Mouse (Mus musculus) CD4-positive, CD25-positive, alpha-beta regulatory T cell, adult 2 months (primary cell): ENCODE data around the gene Clec4a2.
"Not testable (repeated sequence)": the region's sequence is repeated elsewhere in the genome, so short reads cannot be mapped to it uniquely, and the experiment has no call there.

Experiments
- DNase-seq: peaks from one replicate; pipeline ENCODE4 v3.0.0-alpha.2; 2012; ENCODE audit warnings: low read depth, low spot score

Gene Clec4a2

DNA sequence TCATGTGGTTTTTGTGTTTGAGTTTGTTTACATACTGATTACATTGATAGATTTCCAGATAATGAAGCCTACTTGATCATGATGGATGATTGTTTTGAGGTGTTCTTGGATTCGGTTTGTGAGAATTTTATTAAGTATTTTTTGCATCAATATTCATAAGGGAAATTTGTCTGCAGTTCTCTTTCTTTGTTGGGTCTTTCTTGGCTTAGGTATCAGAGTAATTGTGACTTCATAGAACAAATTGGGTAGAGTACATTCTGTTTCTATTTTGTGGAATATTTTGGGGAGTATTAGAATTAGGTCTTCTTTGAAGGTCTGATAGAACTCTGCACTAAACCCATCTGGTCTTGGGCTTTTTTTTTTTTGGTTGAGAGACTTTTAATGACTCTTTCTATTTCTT, at the start of gene Clec4a2:
TSS of gene Clec4a2 (plus strand) at position 301 of the 400 bp plus-strand sequence.
- DNase-seq = not testable (repeated sequence)

- DNase-seq = no peak
These were observed 10.9 kb upstream of the Clec4a2 start for GRCm38 (mm10) chr6:123095125-123095843.

DNA sequence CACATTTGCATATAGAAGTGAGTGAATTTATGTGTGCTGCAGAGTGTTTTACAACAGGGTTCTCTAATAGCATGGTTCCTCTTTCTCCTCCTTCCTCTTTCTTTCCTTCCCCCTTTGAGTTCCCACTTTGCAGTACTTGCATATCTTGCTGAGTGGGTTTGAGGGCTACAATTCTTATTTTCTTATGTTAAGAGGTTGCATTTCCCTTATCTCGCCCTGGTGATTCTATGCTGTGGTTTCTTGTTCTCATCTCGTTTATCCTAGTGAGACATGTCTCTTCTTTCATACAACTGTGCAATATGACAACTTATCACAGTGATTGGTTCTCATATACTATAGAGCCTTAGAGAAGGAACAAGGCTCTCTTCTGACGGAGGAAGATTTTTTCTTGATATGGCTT, 17.0 kb downstream of the Clec4a2 start:
- no peak for DNase-seq

DNA sequence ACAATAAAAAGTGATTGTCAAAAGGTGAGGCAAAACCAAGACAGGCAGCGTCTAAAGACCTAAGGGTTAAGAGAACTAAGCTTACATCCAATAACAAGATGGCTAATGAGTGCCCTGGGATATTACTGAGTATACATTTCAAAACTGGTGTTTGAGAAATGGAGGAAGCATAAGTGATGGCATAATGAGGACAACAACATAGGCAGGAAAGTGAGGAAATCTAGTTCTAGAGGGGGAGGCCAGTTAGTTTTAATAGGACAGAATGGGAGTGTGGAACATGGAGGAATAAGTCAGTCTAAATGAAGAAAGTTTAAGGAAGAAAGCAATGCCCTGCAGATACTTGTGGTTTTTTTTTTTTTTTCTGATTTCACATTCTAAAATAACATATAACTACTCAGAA, 20.9 kb downstream of the Clec4a2 start:
- no peak for DNase-seq

DNA sequence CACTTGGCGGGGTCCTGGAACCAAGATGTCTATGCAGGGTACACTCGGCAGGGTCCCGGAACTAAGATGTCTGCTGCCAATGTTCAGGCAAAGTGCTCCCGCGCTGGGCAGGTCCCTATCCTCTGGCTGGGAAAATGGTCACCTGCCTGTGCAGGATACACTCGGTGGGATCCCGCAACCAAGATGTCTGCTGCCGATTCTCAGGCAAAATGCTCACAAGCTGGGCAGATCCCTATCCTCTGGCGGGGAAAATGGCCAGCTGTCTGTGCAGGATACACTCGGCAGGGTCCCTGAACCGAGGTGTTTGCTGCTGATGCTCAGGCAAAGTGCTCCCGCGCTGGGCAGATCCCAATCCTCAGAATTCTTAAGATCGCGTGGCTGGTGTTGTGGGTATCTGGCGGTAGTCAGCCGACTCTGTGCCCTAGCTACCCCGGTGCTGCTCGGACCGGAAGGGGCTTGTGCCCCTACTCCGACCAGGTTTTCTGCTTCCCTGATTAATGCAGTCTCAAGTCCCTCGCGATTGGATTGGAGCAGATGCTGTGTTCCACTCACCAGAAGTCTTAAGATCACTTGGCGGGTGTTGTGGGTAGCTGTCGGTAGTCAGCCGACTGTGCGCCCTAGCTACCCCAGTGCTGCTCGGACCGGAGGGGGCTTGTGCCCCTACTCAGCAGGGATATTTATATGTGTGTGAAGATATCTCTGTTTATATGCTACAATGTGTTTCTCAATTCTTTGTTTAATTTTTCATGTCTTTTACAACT, 31.7 kb downstream of the Clec4a2 start:
- DNase-seq = not testable (repeated sequence)

GRCm38 (mm10) chr6:123170106-123170505, 63.9 kb downstream of the Clec4a2 start:
- no peak for DNase-seq

DNA sequence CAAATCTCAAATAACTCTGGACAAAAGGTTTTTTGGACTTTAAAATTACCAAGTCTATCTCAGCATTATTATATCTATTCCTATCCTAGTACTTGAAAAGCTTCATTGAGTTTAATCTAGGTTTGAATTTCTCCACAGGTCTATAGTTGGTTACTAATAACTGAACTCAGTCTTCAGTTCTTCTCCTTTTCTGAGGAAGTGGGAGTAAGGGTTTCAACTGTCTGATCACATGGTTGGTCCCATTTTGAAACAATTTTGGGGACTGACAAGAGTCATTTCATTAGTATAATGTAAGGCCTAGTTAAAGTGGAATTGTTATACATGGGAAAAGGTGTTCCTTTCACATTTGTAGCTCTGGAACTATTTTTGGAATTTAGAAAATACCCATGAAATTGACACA, 64.8 kb downstream of the Clec4a2 start:
- no peak for DNase-seq

DNA sequence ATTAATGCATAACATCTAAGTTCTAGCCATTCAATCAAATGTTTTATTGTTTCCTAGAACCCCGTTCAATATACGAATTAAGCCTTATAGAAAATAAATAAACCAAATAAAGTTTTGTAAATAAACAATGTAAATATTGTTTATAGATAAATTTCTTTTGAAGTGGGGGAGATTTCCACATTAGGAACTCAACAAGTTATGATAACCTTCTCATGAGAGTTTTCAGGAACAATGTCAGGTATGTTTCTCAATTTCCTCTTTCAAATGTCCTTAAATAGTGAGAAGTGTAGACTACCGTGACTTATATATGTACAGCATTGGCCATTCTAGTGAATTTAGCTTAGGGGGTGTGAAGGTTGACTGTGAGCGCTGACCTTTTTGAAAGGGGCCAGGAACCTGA, 66.4 kb downstream of the Clec4a2 start, which contains the start of gene Clec4b2:
TSS of gene Clec4b2 (plus strand) at position 301 of the 400 bp plus-strand sequence.
- no peak for DNase-seq

GRCm38 (mm10) chr6:123175549-123175948, 69.3 kb downstream of the Clec4a2 start:
- no peak for DNase-seq

DNA sequence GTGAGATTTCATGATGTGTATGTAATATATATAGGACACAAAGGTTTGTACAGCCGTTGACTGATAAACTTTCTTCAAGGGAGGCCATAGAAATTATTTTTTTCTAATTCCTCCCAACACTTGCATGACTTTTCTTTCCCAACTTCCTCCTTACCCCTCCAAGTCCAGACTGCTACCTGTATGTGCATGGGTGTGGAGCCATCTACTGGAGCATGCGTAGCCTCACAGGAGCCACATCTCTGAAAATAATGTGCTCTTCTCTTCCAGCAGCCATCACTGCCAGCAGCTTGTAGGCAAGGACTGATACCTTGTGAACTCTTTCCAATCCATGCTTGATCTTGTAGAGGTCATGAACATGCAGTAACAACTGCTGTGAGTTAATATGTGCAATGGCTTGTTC, 78.6 kb downstream of the Clec4a2 start:
- not testable (repeated sequence) for DNase-seq
